Mouse (Mus musculus) MEL (cell line): ENCODE measurements around the gene Nosip.

ENCODE experiments used
- CTCF ChIP-seq, 3 experiments: IDR thresholded peaks in 2 of 3; conservative IDR thresholded peaks in 1 of 3; 2 replicates each; pipeline ENCODE4 v1.5.1; 2011 to 2012; ENCODE audit warnings: low read length in 3 of 3, low read depth in 2 of 3, mild to moderate bottlenecking in 2 of 3, improper control_type of control experiment in 1 of 3, inconsistent platforms in 1 of 3, mixed read lengths in 1 of 3, moderate library complexity in 1 of 3; ENCODE audit not compliant: control insufficient read depth in 1 of 3, insufficient read depth in 1 of 3, poor library complexity in 1 of 3, severe bottlenecking in 1 of 3
- E2F4 ChIP-seq: IDR thresholded peaks from 2 replicates; pipeline ENCODE4 v1.6.1; 2011; ENCODE audit warnings: low read depth, low read length, improper control_type of control experiment, borderline replicate concordance
- MAFK ChIP-seq: IDR thresholded peaks from 2 replicates; pipeline ENCODE4 v1.6.1; 2011; ENCODE audit warnings: low read depth, mild to moderate bottlenecking, low read length, improper control_type of control experiment, borderline replicate concordance
- MEF2A ChIP-seq: IDR thresholded peaks from 2 replicates; pipeline ENCODE4 v1.6.1; 2014; ENCODE audit warnings: low read depth, mild to moderate bottlenecking, inconsistent platforms, low read length, improper control_type of control experiment; ENCODE audit not compliant: poor library complexity, insufficient replicate concordance, severe bottlenecking; ENCODE audit errors: extremely low read depth
- NELFE ChIP-seq: IDR thresholded peaks from 2 replicates; pipeline ENCODE4 v1.6.1; 2011; ENCODE audit warnings: low read depth, low read length, improper control_type of control experiment
- POLR2A ChIP-seq, 2 experiments: IDR thresholded peaks; 2 replicates each; pipeline ENCODE4 v1.6.1; 2011 to 2012; ENCODE audit warnings: low read length in 2 of 2, mild to moderate bottlenecking in 2 of 2, control low read depth in 1 of 2, improper control_type of control experiment in 1 of 2, low read depth in 1 of 2, moderate library complexity in 1 of 2; ENCODE audit not compliant: control insufficient read depth in 1 of 2, insufficient read depth in 1 of 2, poor library complexity in 1 of 2
- POLR2AphosphoS2 ChIP-seq: IDR thresholded peaks from 2 replicates; pipeline ENCODE4 v1.6.1; 2011; ENCODE audit warnings: low read length, improper control_type of control experiment
- POLR2AphosphoS5 ChIP-seq: IDR thresholded peaks from 2 replicates; pipeline ENCODE4 v1.6.1; 2012; ENCODE audit warnings: low read depth, borderline replicate concordance, mild to moderate bottlenecking, inconsistent platforms, low read length, moderate library complexity, mixed read lengths
- UBTF ChIP-seq: IDR thresholded peaks from 2 replicates; pipeline ENCODE4 v1.6.1; 2012; ENCODE audit warnings: low read depth, mild to moderate bottlenecking, inconsistent platforms, low read length, improper control_type of control experiment, moderate library complexity, borderline replicate concordance; ENCODE audit not compliant: insufficient read depth
- USF1 ChIP-seq: IDR thresholded peaks from 2 replicates; pipeline ENCODE4 v1.6.1; 2014; ENCODE audit warnings: low read depth, mild to moderate bottlenecking, inconsistent platforms, low read length, improper control_type of control experiment, moderate library complexity
- ZNF384 ChIP-seq: IDR thresholded peaks from 2 replicates; pipeline ENCODE4 v1.6.1; 2012; ENCODE audit warnings: low read depth, mild to moderate bottlenecking, inconsistent platforms, low read length, improper control_type of control experiment

- TF ChIP-seq NELFE (no peak), CTCF (IDR thresholded peaks at IDR 0.05 in 2 of 3, conservative IDR thresholded peaks at IDR 0.05 in 1 of 3; ENCODE audit: control insufficient read depth in 1 of 3, insufficient read depth in 1 of 3, low read depth in 2 of 3, low read length in 3 of 3, poor library complexity in 1 of 3, severe bottlenecking in 1 of 3) (no peak), USF1 (no peak), POLR2AphosphoS5 (no peak), UBTF (no peak), E2F4 (no peak), POLR2AphosphoS2 (no peak), MAFK (no peak), ZNF384 (no peak), MEF2A (no peak), POLR2A (IDR thresholded peaks at IDR 0.05; ENCODE audit: control insufficient read depth in 1 of 2, insufficient read depth in 1 of 2, low read depth in 1 of 2, low read length in 2 of 2, poor library complexity in 1 of 2) (peak in 1 of 2 experiments; percentile 29; a peak in 1 of 4 replicates)
Observed at GRCm38 (mm10) chr7:45117566-45117965, 55.3 kb downstream of the Nosip start.
